Mouse (Mus musculus) natural killer cell, adult 2 months (primary cell): ENCODE results near the gene Drc1.

ENCODE experiments used
- DNase-seq, 2 experiments: peaks; one replicate each; pipeline ENCODE4 v3.0.0; 2022; ENCODE audit warnings: low spot score in 2 of 2

Drc1 gene

GRCm38 (mm10) chr5:30287106-30287882, 6.1 kb downstream of the Drc1 start:
- DNase-seq: no peak

- DNase-seq: no peak
These were observed 59.6 kb downstream of the Drc1 start for GRCm38 (mm10) chr5:30340815-30341214.

DNA sequence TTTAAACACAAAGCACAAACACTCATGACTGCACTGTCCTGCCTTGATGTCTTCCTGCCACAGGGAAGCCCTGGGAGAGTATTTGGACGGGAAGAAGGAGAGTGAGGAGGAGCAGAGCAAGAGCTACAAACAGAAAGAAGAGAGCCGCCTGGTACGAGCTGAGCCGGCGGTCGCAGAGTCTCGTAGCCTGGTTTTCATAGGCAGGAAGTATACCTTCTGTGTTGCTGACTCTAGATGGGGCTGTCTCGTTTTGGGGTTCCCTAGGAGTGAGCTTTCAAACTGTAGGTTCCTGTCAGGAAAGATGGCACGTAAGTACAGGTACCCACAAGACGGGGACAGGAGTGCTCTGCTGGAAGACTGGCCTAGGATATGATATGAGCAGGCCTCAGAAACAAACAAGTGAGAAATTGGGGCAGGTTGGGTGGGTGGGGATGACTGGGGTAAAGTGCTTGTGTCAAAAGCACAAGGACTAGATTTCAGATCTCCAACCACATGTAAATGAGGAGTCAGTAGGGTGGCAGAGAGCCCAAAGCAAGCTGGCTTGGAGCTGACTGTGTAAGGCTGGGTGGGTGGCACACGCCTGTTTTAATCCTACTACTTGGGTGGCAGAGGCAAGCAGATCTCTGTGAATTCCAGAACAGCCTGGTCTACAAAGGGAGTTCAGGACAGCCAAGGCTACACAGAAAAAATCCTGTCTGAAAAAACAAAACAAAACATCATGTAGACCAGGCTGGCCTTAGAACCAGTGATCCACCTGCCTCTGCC, 60.6 kb downstream of the Drc1 start:
- no peak for DNase-seq

DNA sequence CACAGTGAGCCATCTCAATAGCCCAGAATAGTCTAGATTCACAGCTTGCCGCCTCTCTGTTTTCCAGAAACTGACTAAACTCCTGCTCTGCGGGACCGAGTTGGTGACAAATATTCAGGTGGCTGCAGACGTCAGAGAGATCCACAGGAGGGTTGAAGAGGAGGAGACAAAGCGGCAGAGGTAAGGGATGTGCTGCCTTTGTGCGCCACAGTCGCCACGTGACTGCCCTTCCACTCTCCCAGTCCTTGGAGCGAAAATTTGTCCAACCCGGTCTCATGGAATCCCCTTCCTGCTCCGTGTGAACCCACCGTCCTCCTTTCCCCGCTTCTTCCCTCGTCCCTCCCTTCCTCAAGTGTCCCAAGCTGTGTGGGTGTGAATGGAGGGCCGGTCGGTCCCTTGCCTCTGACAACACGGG, 61.4 kb downstream of the Drc1 start:
- DNase-seq: no peak

DNA sequence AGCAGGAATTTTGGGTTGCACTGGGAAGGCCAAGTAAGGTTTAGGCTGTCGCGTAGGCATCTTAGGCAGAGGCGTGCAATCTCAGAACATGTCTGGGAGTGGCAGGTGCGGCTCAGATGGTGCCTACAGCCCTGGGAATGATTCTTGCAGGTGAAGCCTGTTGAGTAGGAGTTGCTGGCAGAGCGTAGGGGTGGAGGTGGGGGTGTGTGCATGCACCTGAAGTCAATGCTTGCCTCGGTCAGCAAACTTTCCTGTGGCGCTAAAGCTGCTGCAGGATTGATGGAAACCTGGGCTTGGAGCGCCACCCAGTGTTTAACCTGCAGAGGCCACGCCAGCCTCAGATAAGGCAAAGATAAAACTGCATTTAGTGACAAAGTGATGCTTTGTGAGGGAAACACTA, 61.9 kb downstream of the Drc1 start:
- DNase-seq: peak; percentile 12 to 34

- DNase-seq: no peak
These were observed 62.7 kb downstream of the Drc1 start for GRCm38 (mm10) chr5:30343886-30344285.

DNA sequence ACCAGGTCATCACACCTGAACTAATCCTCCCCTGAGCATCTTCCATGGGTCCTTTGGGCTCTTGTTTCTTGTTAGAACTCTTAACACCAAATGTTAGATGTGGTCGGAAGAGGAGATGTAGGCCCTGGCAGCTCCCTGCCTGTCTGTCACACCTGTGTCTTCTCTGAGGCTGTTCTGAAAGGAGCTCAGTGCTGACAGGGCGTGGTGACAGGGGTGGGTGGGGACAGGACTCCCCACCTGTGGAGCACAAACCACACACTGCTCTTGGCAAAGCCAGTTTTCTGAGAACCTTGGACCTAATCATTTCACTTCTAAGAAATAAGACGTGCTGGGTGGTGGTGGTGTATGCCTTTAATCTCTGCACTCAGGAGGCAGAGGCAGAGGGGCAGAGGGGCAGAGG, 72.4 kb downstream of the Drc1 start:
- no peak for DNase-seq

DNA sequence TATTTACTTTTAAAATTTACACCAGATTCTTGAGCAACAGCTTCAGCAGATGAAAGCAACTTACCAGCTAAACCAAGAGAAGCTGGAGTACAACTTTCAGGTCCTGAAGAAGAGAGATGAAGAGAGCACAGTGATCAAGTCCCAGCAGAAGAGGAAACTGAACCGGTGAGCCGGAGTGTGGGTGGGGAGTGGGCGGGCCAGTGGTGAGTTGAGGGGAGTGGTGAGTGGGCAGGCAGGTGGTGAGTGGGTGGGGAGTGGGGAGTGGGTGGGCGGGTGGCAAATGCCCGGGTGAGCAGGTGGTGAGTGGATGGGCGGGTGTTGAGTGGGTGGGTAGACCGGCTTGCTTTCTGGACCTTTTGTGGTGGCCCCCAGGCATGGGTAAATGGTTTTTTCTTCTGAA, 73.9 kb downstream of the Drc1 start:
- DNase-seq: no peak

DNA sequence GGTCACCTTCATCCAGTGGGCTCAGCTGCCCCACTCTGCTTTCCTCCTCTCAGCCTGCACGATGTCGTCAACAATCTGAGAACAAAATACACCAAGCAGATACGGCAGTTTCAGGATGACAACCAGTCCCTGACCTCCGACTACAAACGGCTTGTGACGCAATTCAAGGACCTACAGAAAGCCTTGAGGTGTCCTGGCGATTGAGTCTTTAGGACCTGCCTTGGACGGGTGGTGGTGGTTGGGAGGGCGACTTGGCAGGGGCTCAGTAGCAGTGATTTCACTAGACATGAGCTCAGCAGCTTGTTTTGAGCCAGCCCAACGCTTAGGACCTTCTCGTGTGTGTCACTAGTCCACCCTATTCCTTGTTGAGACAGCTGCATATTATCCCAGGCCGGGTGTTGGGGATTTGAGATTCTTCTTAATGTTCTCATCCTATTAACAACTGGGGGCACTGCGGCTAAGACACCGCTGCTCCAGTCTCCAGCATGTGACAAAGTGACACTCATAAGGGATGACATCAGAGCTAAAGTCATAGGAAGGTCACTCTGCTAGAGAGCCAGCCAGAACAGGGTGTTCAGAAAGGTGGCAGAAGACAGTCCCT, 74.5 kb downstream of the Drc1 start:
- DNase-seq: no peak

DNA sequence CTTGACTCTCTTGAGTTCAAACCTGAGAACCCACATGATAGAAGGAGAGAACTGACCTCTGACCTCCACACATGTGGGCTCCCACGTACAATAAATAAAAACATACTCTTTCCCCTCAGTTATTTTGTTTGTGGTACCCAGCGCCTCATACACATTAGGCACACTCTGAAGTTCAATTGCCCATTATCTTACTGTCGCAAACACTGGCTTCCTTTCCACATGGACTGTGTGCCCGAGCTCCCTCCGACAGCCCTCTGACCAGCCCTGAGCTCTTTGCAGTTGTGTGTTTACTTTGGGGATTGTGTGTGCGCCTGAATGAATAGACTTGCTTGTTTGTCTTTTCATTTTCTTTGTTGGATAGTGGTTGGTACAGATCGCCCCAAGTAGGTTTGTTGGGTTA, 75.5 kb downstream of the Drc1 start:
- no peak for DNase-seq

DNA sequence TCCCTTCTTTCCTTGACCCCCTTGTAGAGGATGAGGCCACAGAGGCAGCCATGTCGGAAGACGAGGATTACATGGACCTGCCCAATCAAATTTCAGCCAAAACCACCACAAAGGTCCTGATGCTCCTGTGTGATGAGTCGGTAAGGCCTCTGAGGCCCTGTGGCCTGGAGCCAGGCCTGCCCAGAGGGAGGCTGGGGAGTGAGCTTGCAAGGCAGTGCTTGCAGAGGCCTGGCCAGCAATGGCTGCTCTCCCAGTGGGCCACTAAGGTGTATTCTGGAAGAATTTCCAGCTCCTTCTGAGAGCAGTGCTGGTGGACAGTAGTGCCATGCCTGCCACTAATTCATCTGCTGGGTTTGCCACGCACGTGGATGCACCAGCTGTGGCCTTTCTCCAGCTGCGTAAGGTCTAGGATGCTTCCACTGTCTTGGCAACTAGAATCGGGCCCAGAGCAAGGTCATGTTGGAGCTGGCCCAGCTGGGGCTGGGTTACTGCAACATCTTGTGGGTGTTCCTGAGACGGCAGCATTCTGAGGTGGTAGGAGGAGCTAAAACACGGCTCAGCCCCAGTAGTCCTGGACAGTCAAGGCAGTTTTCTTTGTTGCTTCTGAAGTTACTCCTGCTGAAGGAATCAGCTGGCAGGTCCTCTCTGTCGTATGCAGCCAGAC, 77.4 kb downstream of the Drc1 start:
- no peak for DNase-seq

GRCm38 (mm10) chr5:30367405-30367804, 86.2 kb downstream of the Drc1 start:
- no peak for DNase-seq

DNA sequence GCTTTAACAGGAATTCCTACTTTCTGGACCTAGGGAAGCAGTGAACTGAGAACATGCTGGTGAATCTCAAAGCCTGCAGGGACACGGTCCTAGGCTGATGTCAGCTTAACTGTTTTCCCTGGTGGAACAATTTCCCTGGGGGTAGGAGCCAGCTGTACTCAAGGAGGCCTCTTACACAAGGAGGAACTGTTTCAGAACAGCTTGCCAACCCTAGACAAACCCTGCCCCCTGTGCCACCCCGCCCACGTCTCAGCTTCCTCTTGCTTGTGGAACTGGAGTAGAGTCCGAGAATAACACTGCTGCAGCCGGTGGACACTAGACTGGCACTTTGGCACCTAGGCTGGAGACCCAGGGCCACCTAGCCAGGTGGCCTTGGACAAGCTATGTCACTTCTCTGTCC, 88.2 kb downstream of the Drc1 start:
- no peak for DNase-seq

DNA sequence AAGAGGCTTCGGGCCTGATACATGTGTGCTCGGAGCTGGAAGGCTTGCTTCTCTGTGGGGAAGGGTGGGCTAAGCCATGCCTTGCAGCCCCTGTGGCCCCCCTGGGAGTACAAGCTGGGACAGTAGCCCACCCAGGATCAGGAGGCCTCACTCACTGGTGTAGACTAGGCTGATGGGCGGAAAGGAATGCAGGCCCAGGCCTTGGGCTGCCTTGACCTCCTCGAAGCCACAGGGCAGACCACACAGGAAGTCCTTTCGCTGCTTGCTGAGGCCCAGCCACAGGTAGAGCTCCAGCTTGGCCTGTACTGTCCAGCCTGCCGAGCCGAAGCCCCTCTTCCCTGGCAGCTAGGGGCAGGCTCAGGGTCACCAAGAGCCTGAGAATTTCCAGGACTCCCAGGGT, 101.7 kb downstream of the Drc1 start:
- no peak for DNase-seq

GRCm38 (mm10) chr5:30387726-30388125, 106.5 kb downstream of the Drc1 start:
- DNase-seq: no peak

- DNase-seq: no peak
These were observed 108.6 kb downstream of the Drc1 start for GRCm38 (mm10) chr5:30389836-30390235.

DNA sequence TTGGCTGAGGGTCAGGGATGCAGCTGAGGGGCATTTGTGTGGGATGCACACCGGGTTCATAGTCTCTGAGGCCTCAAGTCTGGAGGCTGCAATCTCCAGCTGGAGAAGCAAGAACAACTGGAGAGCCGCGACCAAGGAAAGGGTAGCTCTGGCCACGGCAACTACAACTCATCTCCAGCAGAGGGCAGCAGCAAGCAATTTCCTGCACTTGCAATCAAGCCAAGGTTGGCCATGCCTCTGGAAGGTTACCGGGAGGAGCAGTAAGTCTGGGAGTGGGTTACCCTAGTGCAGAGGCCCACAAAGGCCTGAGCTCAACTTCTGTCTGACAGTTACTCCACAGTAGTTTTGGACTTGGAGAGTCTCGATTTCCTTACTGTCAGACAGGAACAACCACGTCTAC, 110.3 kb downstream of the Drc1 start:
- DNase-seq: peak; percentile 25 to 35

DNA sequence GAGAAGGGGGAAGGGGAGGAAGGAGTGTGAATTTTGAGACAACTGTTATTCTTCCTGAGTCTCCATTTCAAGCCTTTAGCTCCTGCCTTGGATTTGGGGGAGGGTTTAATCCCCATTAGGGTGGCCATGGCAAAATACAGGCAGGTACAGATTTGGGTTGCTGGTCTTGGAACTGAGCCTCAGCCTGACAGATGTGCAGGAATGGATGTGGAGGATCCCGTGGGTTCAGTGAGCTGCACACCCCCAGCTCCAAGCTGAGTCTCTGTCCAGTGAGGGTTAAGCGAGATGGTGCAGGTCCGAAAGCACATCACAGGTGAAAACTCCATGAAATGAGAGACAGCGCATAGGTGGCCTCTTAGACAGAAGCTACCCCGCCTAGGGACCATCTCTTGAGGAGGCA, 119.3 kb downstream of the Drc1 start:
- no peak for DNase-seq

DNA sequence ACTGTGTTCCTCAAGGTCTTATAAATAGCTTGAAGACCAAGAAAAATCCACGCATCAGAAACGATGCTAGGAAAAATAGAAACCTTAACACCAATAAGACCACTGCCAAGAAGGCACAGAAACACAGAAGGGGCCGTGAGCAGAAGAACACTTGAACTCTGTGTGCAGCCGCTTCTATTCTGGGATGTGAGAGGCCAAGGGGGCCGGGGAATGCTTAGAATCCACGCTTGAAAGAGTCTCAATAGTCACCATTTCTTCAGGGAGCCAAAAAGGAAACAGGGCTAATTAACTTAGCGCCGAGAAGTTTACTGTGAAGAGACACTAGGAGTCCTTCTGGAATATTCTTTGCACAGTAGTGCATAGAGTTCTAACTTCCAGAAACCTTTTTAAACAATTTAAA, 120.0 kb downstream of the Drc1 start:
- no peak for DNase-seq

GRCm38 (mm10) chr5:30406876-30407275, 125.7 kb downstream of the Drc1 start:
- no peak for DNase-seq

GRCm38 (mm10) chr5:30411524-30411923, 130.3 kb downstream of the Drc1 start:
- DNase-seq: no peak

GRCm38 (mm10) chr5:30415381-30415780, 134.2 kb downstream of the Drc1 start:
- DNase-seq: no peak
